Mouse (Mus musculus) myocyte (in vitro differentiated cells): ENCODE results near the gene Hsd17b11.

ENCODE experiments used
- CEBPB ChIP-seq: IDR thresholded peaks from 2 replicates; pipeline ENCODE4 v1.6.1; 2011; ENCODE audit warnings: mild to moderate bottlenecking, moderate library complexity; ENCODE audit not compliant: poor library complexity, insufficient read depth, severe bottlenecking
- E2F4 ChIP-seq: IDR thresholded peaks from one replicate; pipeline ENCODE4 v1.6.1; 2011; ENCODE audit warnings: mild to moderate bottlenecking, control low read depth, moderate library complexity; ENCODE audit not compliant: insufficient read depth
- MAX ChIP-seq: IDR thresholded peaks from one replicate; pipeline ENCODE4 v1.6.1; 2011; ENCODE audit warnings: low read depth, mild to moderate bottlenecking, control low read depth
- MYOD1 ChIP-seq, 3 experiments: IDR thresholded peaks; one replicate each; pipeline ENCODE4 v1.6.1; 2011; ENCODE audit warnings: control low read depth in 2 of 3, low read depth in 2 of 3, mild to moderate bottlenecking in 2 of 3, moderate library complexity in 1 of 3; ENCODE audit not compliant: insufficient read length in 2 of 3, control insufficient read depth in 1 of 3
- MYOG ChIP-seq, 3 experiments: IDR thresholded peaks; one replicate each; pipeline ENCODE4 v1.6.1; 2011; ENCODE audit warnings: control low read depth in 2 of 3, low read depth in 2 of 3, mild to moderate bottlenecking in 2 of 3; ENCODE audit not compliant: insufficient read length in 2 of 3, control insufficient read depth in 1 of 3, insufficient read depth in 1 of 3
- POLR2A ChIP-seq: IDR thresholded peaks from one replicate; pipeline ENCODE4 v1.6.1; 2011; ENCODE audit warnings: low read depth, mild to moderate bottlenecking, control low read depth, moderate library complexity; ENCODE audit not compliant: insufficient read length
- POLR2AphosphoS2 ChIP-seq: IDR thresholded peaks from one replicate; pipeline ENCODE4 v1.6.1; 2011; ENCODE audit warnings: low read depth, control low read depth; ENCODE audit not compliant: insufficient read length
- REST ChIP-seq: IDR thresholded peaks from one replicate; pipeline ENCODE4 v1.6.1; 2011; ENCODE audit warnings: mild to moderate bottlenecking, control low read depth, moderate library complexity; ENCODE audit not compliant: insufficient read depth, insufficient read length
- SRF ChIP-seq: IDR thresholded peaks from one replicate; pipeline ENCODE4 v1.6.1; 2011; ENCODE audit warnings: low read depth; ENCODE audit not compliant: control insufficient read depth, insufficient read length
- TCF12 ChIP-seq: IDR thresholded peaks from one replicate; pipeline ENCODE4 v1.6.1; 2011; ENCODE audit warnings: mild to moderate bottlenecking, control low read depth; ENCODE audit not compliant: poor library complexity, insufficient read depth, severe bottlenecking
- USF1 ChIP-seq: IDR thresholded peaks from one replicate; pipeline ENCODE4 v1.6.1; 2011; ENCODE audit warnings: low read depth, mild to moderate bottlenecking, control low read depth, moderate library complexity

GRCm38 (mm10) chr5:104036686-104037085 is 15.0 kb upstream of the Hsd17b11 start:
- TF ChIP-seq POLR2A (no peak), SRF (no peak), MYOD1 (IDR thresholded peaks at IDR 0.05; ENCODE audit: control insufficient read depth in 1 of 3, insufficient read length in 2 of 3, low read depth in 2 of 3) (no peak), USF1 (no peak), E2F4 (no peak), TCF12 (no peak), POLR2AphosphoS2 (no peak), CEBPB (no peak), MYOG (IDR thresholded peaks at IDR 0.05; ENCODE audit: control insufficient read depth in 1 of 3, insufficient read depth in 1 of 3, insufficient read length in 2 of 3, low read depth in 2 of 3) (no peak), MAX (no peak), REST (no peak)
